Mouse (Mus musculus) heart, adult 2 months (tissue): ENCODE results near the gene Zdhhc6. TPM values are rescaled to one million over a fixed set of nuclear protein-coding genes. Genes with fewer than 3 reads are reported as not detected.

ENCODE experiments used
- DNase-seq, 2 experiments: peaks; one replicate each; pipeline ENCODE4 v3.0.0; 2021
- H3K27ac ChIP-seq: fragments of 200-600 bp; 2 replicates; pipeline ENCODE4 v1.8.1; 2022
- H3K27me3 ChIP-seq: fragments of 200-500 bp; 2 replicates; pipeline ENCODE4 v1.6.1; 2012; ENCODE audit warnings: mild to moderate bottlenecking, low read length, inconsistent platforms, mixed read lengths; ENCODE audit not compliant: control insufficient read depth, insufficient read depth
- H3K36me3 ChIP-seq: fragments of 200-500 bp; 2 replicates; pipeline ENCODE4 v1.6.1; 2012; ENCODE audit warnings: low read length, inconsistent platforms; ENCODE audit not compliant: control insufficient read depth, insufficient read depth
- H3K4me1 ChIP-seq: fragments of 200-500 bp; 2 replicates; pipeline ENCODE4 v1.6.1; 2011; ENCODE audit warnings: low read length; ENCODE audit not compliant: control insufficient read depth, insufficient read depth
- H3K4me3 ChIP-seq: fragments of 200-600 bp; 2 replicates; pipeline ENCODE4 v1.8.1; 2022
- H3K79me2 ChIP-seq: fragments of 200-500 bp; replicated peaks from 2 replicates; pipeline ENCODE4 v1.6.1; 2012; ENCODE audit warnings: mild to moderate bottlenecking, inconsistent platforms, low read length, moderate library complexity, mixed read lengths; ENCODE audit not compliant: control insufficient read depth, insufficient read depth
- H3K9ac ChIP-seq: fragments of 200-500 bp; 2 replicates; pipeline ENCODE4 v1.6.1; 2012; ENCODE audit warnings: low read depth, mild to moderate bottlenecking, control low read depth, inconsistent platforms, low read length, mixed read lengths
- CTCF ChIP-seq: fragments of 200-600 bp; IDR thresholded peaks from 2 replicates; pipeline ENCODE4 v1.8.1; 2022; ENCODE audit warnings: antibody characterized with exemption, mild to moderate bottlenecking, moderate library complexity
- EP300 ChIP-seq: fragments of 200-500 bp; IDR thresholded peaks from 2 replicates; pipeline ENCODE4 v1.6.1; 2011; ENCODE audit warnings: low read depth, low read length, control low read depth; ENCODE audit not compliant: insufficient read depth
- POLR2A ChIP-seq: fragments of 200-500 bp; IDR thresholded peaks from 2 replicates; pipeline ENCODE4 v1.6.1; 2011; ENCODE audit warnings: mild to moderate bottlenecking, low read depth, low read length, control low read depth; ENCODE audit not compliant: insufficient read depth
- WGBS: fragments of 180-500 bp; shearing (Covaris S2); methylation state at CpG from one replicate; pipeline ENCODE4 v1.1.7; 2018; 5-methylcytosine and 5-hydroxymethylcytosine counted together
- intact Hi-C: fragments of 180-260 bp; cut with DNase I; formaldehyde crosslinking; loops from one replicate; pipeline ENCODE4 v1.15.1; 2025
- long read RNA-seq: library from polyadenylated mRNA; stranded (forward); transcript quantifications from one replicate; pipeline ENCODE4 v2.0.0, GENCODE M21; 2021
- polyA plus RNA-seq: library from polyadenylated mRNA; depleted of rRNA; stranded (reverse); fragments of >200 nt; gene quantifications from 2 replicates; pipeline ENCODE4 v1.2.3, GENCODE M21; 2012; rRNA removed
- total RNA-seq, 2 experiments: library from RNA; stranded (reverse); gene quantifications; 2 replicates each; pipeline ENCODE4 v1.2.3; 2021

The Zdhhc6 gene
- total RNA-seq (10 to 100 TPM; 19.6 to 22.1 TPM), polyA plus RNA-seq (10.4 and 14.1 TPM in 2 replicates)
- long read RNA-seq, transcript Zdhhc6-207 (11 exons, 2,168 nt) = major isoform, 33 of 40 reads
- long read RNA-seq, partial matches to known transcripts = 0 of 40 reads
- long read RNA-seq, other reads (novel, unspliced or antisense) = 6 of 40 reads

- intact Hi-C loops = loop anchor here (2.0 kb wide), 1 partner anchor 63 kb away; no protein-coding TSS in a partner anchor
Observed at GRCm38 (mm10) chr19:55315452-55316108, at the start of gene Zdhhc6. Zdhhc6 (minus strand) TSS chr19:55316032.

GRCm38 (mm10) chr19:55362606-55363005 lies 46.8 kb upstream of the Zdhhc6 start:
- no peaks in the 10 kb centered on the region for H3K27me3 ChIP-seq
- no peak overlapping the region for H3K9ac ChIP-seq
- H3K79me2 ChIP-seq = no peaks in the 10 kb centered on the region
- no peak overlapping the region for H3K4me3 ChIP-seq
- TF ChIP-seq CTCF (no peak), EP300 (no peak), POLR2A (no peak)
- no peak overlapping the region for H3K27ac ChIP-seq
- intact Hi-C loops = no loop called here
- DNase-seq = no peak
- H3K36me3 ChIP-seq = no peaks in the 10 kb centered on the region; the same call in 1 of the 2 replicates
- no peaks in the 10 kb centered on the region; the same call in 1 of the 2 replicates for H3K4me1 ChIP-seq
- WGBS = 74% methylated on average over 9 of the region's 9 CpGs

More at GRCm38 (mm10) chr19:55315452-55316108, at the start of gene Zdhhc6:
- TF ChIP-seq EP300 = no peak
- TF ChIP-seq POLR2A = peak; percentile 69
- Histone ChIP-seq H3K36me3 (peaks cover 5% of the 10 kb centered on the region), H3K27me3 (no peaks in the 10 kb centered on the region), H3K79me2 (no peaks in the 10 kb centered on the region), H3K4me3 (peak within 1 kb of the TSS; percentile 96), H3K4me1 (no peaks in the 10 kb centered on the region), H3K9ac (peak within 1 kb of the TSS; percentile 91), H3K27ac (peak within 1 kb of the TSS; percentile 94)
- peak; percentile 88 to 92 for DNase-seq
- under 1% methylated on average over 60 of the region's 60 CpGs for WGBS

- 66% methylated on average over 9 of the region's 9 CpGs for WGBS
- Histone ChIP-seq H3K27me3 (no peaks in the 10 kb centered on the region), H3K4me1 (peaks cover 1% of the 10 kb centered on the region), H3K4me3 (no peak overlapping the region), H3K9ac (no peak overlapping the region), H3K27ac (no peak overlapping the region), H3K36me3 (peaks cover 2% of the 10 kb centered on the region), H3K79me2 (no peaks in the 10 kb centered on the region)
- no peak for DNase-seq
- no peak for TF ChIP-seq POLR2A
- TF ChIP-seq CTCF = no peak
- no peak for TF ChIP-seq EP300
- intact Hi-C loops = no loop called here
Observed at GRCm38 (mm10) chr19:55350673-55351378, 35.0 kb upstream of the Zdhhc6 start.

- no peaks in the 10 kb centered on the region for H3K27me3 ChIP-seq
- TF ChIP-seq EP300 (no peak), CTCF (no peak), POLR2A (no peak)
- DNase-seq = no peak
- H3K79me2 ChIP-seq = no peaks in the 10 kb centered on the region
- no peak overlapping the region for H3K27ac ChIP-seq
- H3K9ac ChIP-seq = no peak overlapping the region
- H3K4me3 ChIP-seq = no peak overlapping the region
- H3K36me3 ChIP-seq = peaks cover 2% of the 10 kb centered on the region
- intact Hi-C loops = no loop called here
- WGBS = 91% methylated on average over 3 of the region's 3 CpGs
- H3K4me1 ChIP-seq = peaks cover 1% of the 10 kb centered on the region
Observed at GRCm38 (mm10) chr19:55348187-55348586, 32.4 kb upstream of the Zdhhc6 start.

GRCm38 (mm10) chr19:55343274-55343673 lies 27.4 kb upstream of the Zdhhc6 start:
- H3K4me1 ChIP-seq = no peaks in the 10 kb centered on the region
- H3K4me3 ChIP-seq = no peak overlapping the region
- no peak overlapping the region for H3K27ac ChIP-seq
- H3K9ac ChIP-seq = no peak overlapping the region
- peaks cover 2% of the 10 kb centered on the region; the same call in 1 of the 2 replicates for H3K36me3 ChIP-seq
- H3K27me3 ChIP-seq = no peaks in the 10 kb centered on the region
- no peaks in the 10 kb centered on the region for H3K79me2 ChIP-seq
- intact Hi-C loops = no loop called here
- WGBS = 73% methylated on average over 9 of the region's 9 CpGs
- no peak for DNase-seq
- TF ChIP-seq EP300 (no peak), POLR2A (no peak), CTCF (no peak)
